Mouse (Mus musculus) adipocyte (in vitro differentiated cells): ENCODE measurements around the gene Chrm2.

ENCODE experiments used
- DNase-seq: peaks from one replicate; pipeline ENCODE4 v3.0.0-alpha.2; 2016; ENCODE audit warnings: low spot score

The Chrm2 gene

DNA sequence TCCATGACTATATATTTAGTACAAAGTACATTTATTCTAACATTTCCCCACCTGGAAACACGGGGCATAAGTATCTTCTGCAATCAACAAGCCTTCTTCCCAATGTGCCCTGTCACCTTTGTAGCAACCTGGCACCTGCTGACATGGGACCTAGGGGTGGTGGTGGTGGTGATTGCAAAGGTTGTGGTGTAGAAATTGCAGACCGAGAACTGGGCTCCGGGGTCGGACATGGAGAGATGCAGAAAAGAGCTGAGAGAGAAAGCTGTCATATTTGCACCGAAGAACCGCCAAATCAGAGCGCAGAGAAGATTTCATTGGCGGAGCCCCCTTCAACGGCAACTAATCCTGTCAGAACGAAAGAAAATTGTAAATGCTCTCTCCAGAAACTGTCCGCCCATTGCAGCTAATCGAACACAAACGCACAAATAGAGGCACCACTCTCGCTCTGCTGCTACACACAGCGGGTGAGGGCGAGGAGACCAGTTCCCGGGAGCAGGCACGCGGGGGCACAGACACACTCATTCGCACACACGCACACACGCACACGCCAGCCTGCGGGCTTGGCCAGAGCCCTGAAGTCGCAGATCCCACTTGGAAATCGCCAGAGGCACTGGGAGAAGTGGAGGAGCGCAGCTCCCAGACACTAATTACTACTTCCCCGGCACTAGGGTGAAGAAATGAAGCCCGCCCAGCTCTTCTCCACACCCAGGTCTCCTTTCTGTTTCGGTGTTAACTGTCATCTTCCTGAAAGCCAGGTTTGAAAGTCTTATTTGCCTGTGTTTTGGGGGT, at the start of gene Chrm2:
TSS of gene Chrm2 (plus strand) at position 473 of the 789 bp plus-strand sequence.
- no peak for DNase-seq

DNA sequence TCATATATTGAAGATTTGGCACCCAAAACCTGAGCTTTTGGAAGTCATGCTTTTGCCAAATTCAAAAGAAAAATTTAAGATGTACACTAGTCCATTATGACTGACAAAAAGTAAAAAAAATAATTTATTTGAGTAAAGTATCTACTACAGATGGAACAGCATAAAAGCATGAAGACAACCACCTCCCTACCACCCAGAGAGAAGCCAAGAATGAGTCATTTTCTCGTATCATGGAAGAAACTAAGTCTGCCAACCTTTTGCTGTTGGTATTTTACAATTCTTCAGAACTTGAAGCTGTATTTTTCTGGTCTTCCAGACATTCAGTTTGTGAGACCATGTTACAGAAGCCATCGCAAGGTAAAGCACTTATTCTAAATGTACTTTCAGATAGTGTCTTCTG, 13.9 kb upstream of the Chrm2 start:
- no peak for DNase-seq

DNA sequence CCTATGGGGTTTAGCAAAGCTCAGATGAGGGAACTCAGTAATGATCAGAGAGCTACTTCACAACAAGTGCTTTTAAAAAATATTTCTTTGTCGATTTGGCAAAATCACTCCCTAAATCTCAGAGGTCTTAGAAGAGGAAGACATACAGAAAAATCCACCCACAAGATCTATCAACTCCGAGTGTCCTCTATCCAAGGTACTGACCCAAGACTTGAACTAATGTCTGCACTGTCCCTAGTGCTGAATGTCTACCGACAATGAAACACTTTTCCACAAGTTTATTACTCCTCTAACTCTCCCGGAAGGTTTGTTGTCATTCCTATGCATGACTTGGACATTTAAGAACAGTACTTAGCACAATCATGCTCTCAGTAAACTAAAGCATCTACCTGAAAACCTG, 9.9 kb upstream of the Chrm2 start:
- peak; percentile 10 for DNase-seq

DNA sequence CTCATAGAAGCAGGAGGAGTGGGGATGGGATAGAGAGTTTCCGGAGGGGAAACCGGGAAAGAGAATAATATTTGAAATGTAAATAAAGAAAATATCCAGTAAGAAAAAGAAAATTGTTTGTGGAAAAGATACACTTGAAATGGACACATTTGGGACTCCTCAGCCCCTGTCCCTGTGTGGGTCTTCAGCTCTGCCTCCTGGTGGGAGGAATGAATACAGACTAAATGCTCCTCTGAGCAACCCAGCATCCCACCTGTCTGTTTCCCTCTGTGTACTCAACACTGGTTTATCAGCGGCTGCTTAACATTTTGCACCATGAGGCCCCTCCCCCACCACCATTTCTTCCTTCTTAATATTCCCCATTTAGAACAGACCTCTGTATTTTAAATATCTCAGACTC, 3.8 kb upstream of the Chrm2 start:
- no peak for DNase-seq

DNA sequence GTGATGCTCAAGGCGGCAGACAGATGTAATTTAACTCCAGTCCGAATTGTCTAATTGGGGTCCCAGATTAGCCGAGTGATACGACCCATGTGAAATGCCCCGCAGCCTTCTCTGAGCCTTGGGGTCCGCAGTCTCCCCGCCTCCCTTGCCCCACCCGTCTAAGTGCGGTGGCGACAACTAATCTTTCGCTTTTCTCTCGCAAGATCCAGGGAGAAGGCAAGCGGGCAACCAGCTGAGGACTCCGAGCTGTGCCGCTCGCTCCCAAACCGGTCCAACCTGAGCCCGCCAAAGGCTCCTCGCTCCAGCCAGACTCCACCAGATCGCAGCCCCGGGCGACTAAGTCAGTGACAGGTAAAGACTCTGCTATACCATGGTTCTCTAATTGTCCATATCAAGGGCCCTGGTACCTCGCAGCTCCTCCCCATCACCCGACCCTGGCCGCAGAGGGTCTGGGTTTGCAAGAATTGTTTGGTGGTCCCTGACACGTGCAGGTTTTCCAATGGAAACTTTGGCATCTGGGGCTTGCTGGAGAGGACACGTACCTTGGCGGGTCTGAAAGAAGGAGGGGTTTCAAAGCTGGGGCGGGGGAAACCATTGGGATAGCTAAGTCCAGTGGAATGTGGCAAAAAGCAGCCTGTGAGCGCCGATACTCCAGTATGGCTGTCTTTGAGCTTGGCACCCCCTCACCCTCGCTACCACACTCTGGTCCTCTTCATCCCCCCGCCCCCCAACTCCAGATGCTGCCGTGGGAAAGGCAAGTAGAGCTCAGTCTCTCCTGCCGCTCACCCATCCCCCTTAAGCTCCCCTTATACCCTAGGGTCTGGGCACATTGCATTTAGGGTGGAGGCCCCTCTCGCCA, 746 bp downstream of the Chrm2 start:
- DNase-seq, result no peak

DNA sequence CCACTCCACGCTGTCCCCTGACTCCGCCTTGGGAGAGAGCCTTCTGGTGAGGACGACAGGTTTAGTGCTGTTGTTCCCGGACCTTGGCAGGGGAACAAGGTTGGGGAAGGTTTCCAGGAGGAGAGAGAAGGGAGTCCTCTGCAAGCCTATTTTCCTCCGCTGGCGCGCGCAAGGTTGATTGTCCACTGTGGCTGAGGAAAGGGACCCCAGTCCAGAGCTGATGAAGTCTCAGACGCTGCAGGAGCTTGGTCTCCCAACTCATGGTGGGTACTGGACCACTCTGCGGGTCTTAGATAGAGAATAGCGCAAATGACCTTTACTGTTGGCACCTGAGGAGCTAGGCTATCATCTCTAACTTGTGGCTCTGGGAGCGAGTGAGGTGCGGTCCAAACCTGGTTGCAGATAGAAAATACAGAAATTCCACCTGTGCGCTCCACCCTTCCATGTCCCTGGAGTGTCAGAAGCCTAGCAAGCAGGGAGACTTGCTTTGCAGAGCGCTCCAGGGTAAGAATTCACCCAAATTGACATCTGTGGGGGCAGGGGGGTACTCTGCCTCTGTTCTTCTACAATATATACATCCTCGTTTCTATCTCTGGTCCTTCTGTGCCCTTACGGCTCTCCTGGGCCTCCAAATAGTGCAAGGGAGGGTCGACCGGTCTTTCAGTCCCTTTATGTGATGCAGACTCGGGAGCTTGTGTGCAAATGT, 1.5 kb downstream of the Chrm2 start:
- DNase-seq, result no peak

DNA sequence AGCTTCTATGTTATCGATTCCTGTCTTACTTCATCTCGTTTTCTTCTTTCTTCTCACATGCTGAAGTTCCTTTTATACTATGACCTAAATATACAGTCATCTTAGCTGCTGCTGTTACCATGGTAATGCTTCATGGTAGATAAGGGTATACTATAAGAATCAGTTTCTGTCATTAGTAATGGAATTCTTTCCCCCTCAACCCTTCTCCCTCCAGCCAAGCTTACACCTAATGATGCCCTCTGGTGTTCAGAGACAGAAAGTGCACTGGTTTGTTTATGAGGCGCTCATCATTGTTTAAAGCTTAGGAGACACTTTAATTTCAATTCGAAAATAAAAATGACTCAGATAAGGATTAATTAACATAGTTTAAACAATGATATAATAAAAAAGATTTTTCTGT, 5.8 kb downstream of the Chrm2 start:
- DNase-seq, result peak; percentile 4

DNA sequence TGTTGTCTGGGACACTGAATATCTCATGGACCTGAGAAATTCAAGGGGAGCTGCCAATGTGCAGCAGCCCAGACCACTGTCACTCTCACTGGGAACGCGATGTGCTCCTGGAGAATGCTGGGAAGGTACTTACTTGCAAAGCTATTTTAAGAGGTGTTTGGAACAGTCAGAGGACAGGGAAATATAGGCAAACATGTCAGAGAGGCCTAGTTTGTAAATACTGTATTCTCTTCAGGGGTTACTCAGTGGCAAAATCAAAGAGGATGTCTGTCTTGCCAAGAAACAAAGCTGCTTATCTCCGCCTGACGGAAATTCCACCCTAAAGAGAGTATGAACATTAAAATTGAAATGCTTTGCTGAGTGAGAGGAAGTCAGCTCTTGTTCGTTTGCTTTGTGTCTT, 17.3 kb downstream of the Chrm2 start:
- DNase-seq, result no peak

DNA sequence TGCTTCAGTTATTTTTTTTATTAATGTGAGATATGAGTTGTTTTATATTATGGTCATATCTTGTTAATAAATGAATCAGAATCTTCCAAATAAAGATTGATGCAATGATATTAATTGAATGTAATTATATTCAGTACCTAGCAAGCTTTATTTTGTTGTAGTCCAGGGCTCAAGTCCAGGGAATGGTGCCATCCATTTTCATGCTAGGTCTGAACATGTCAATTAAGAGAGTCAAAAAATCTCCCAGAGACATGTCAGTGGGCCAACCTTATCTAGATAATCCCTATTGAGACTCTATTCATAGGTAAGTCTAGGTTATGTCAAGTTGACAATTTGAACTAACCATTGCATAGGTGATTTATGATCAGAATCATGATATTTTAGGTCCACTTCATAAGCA, 21.1 kb downstream of the Chrm2 start:
- DNase-seq, result no peak

DNA sequence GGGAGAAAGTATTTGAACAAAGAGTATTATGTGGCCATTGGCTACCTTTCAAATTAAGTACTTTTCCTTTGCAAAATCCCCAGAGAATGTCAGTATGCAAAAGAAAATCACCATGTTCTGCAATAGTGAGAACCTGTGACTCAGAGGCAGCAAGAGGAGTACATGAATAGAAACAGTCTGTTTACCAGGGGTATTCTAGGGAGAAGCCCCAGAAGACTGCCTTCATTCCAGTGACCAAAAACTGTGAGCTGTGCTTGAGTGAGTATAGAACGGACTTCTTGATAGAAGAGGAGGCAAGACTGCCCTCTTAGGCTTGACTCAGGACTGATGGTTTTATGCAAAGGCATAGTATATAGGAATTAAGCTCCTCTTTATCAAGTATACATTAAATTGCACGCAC, 22.2 kb downstream of the Chrm2 start:
- DNase-seq, result no peak

DNA sequence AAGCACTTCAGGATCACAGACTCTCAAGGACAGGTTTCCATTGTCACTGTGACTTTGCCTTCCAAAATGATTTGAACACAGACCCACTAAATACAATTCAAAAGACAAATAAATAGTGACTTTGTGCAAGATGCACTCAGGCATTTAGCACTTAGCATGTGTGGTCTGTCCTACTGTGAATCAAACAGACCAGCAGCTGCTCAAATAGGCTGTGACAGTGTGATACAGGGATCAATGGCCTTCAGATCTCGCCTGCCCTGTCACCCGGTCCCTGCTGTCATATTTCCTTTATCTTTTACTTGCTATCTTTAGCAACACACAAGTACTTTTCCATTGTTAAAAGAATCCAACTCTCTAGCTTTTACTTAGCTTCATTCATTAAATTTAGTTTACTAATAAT, 31.8 kb downstream of the Chrm2 start:
- DNase-seq, result no peak

DNA sequence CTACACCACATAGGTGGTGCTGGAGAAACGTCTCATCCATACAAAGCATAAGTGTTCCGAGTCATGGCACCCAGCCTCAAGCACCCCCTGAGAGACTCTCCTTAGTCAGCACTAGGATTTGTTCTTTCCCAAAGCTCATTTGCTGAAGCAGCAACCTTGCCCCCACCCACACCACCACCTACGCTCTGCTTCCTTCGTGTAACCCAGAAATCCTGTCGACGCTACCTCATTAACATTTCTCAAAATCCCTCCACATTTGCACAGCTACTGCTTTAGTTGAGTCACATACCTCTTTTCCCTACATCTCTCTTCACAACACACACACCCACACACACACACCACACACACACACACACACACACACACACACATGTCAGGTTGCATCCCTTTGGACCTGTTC, 50.1 kb downstream of the Chrm2 start:
- no peak for DNase-seq

DNA sequence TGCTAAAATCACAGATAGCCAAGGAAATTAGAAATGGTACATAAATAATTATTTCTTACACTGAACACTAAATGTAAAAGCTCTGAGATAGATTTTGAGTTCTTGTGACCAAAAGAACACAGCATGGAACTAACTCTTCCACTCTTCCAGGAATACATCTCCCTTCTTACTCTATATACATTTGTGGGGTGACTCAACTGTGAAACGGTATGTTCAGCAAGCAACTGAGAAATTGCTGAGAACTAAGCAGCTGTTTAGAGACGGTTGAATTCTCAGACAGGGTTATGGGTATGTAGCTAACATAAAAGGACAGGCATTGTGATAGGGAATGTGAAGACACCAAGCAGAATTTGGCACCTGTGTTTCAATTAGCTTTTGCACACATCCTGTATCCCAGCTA, 51.3 kb downstream of the Chrm2 start:
- no peak for DNase-seq

DNA sequence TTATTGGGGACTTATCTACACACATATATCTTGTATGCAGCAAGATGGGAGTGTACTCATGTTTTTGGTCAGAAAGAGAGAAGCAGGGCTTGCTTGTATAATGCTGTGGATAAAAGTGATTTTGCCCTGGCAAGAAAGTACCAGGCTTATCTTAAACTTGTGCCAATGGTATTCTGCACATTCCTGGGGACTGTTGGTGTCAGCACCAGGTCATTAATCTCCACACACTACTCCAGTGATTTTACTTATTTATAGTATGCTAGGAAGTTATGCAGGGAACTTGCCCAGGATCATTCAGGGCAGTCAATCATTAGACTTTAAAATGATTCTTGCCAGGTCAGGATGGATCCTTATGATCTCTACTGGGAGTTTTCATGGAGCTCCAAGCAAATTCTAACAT, 63.6 kb downstream of the Chrm2 start:
- DNase-seq, result no peak

DNA sequence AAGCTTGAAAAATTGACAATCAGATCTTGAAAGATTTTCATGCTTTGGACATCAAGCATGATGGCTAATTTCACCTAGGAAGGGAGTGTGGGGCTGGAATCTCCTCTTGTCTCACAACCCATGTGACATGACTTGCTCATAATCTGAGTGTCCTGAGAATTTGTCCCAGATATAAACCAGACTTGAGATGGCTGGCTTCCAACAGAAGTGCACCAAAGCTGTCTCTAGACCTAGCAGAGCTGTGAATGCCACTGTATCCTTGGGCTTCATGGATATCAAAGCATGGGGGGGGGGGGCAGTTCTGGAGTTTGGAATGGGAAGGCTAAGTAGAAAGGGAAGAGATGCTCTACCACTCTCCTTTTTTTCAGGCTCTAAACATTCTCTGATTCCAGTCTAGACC, 67.2 kb downstream of the Chrm2 start:
- DNase-seq, result no peak

DNA sequence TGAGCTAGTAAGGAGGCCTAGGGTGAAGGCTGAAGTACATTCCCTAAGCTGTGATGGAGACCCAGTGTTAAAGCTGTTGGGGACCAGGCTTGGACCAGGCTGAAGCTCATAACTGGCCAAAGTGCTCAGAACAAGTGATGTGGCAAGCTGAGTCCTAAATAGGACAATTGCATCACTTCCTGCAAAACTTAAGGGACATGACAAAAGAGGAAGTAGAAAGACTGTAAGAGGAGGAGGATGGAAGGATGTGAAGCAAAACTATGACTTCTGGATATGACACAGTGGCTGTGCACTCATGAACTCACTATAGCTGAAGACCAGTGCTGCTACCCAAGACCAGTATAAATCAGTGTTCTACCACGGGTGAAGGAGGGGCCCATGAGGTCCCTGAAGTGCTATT, 69.1 kb downstream of the Chrm2 start:
- no peak for DNase-seq

DNA sequence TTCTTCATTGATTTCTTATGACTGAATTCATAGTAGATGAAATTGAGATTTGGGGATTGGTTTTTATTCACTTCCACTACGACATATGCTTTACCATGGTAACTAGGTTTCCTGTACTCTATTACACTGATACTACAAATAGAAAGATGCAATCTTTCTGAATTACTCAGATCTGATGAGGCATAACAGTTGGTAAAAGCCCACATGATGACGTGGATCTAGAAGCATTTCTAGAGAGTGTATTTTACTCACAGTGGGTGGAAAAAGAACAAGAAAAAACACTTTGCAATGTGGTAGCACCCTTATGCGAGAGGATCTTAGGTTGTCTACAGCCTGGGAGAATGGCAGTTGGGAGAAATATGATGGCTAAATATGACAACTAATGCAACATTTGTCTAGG, 76.1 kb downstream of the Chrm2 start:
- DNase-seq, result no peak

DNA sequence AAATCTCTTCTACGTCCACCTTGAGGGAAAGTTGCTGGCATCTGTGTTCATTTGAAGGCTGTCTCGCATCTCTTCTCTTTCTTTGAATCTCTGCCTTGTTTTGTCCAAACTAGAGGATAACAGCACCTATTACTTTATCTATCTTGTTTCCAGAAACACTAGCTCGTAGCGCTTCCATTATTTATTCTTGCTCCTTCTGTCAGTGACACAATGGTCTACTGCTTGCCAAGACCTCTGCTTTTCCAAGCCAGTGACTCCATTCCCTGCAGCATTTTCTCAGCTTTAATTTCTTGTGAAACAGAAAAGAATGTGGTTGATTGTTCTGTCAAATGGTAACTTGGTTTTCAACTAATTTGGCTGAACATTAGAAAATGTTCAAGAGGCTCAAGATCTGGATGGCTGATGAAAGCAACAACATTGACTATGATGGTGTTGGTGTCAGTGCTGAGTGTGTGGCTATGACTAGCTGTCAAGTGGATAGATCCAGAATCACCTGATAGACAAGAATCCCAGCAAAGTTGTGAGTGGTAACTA, 96.3 kb downstream of the Chrm2 start:
- DNase-seq, result no peak

DNA sequence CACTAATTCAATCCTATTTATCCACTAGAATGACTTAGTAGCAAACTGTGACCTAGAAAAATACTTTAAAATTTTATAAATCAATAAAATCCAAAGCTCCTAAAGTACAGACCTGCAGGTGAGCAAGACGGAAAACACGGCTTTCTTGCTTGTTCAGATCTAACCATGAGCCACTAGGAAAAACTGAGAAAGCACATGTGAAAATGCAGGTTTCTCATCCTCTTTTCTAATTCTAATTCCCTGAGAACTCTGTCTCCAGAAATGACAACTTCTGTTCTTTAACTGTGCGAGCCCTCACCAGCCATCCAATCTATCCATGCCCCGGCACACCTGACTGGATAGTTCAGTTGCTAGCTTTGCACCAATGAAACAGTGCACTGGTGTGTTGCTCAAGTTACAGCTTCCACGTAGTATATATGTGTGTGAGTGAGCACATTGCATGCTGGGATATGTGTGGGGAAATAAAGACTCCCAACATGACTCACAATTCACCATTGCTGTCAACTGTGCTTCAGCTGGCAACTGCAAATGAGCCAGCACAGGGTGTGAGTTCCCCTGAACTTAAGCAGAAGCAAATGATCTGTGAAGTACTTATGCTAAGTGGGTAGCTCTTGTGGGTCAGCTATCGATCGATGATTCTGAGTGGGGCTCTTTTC, 119.3 kb downstream of the Chrm2 start:
- DNase-seq, result no peak

DNA sequence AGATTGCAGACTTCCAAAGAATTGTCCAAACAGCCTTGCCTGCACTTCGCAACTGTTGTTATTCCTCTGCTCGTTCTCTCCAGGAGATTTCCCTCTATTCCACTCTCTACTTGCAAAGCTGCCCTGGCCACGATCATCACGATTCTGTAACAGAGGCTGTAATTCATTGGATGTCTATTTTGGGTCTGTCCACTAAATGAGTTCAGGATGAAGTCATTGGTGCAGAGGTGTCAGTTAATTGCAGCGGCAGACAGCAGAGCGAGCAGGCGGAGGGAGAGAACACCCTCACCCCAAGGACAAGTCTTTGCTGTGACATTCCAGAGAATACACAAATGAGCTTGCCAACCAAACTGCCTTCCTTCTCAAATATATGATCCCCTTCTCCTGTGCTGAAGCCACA, 120.1 kb downstream of the Chrm2 start:
- no peak for DNase-seq

DNA sequence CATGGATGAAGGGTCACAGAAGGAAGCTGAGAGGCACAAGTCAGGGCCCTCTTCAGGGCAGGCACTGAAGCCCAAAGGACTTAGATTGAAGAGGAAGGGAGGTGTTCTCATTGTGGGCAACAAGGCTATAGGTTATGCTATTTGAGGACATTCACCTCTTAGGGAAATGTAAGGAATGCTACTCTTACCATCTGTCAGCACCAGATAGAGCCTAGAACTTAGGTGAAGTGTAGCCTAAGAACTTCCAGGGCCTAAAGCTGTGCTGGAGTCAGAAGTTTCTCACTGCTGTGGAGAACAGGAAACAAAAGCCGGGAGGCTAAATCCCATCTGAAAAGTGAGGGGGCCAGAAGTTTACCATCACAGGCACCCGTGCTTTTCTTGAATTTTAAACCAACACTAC, 120.6 kb downstream of the Chrm2 start:
- DNase-seq, result no peak

DNA sequence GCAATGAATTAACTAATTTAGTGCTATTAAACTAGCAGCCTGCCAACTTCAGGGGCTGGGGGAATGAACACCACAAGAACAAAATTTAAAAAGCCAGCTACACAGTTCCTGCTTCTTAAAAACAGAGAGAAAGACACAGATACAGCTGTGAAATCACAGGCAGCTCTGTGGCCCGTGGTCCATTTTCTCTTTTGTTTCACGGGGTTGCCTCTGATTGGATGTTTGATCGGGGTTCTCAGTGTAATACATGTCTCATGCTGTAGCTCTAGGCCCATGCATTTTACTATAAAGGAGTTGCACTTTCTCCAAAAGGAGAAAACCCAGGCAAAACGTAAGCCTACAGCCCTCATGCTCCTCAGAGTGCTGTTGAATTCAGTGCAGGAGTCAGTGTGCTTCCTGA, 128.6 kb downstream of the Chrm2 start:
- DNase-seq, result no peak
